Mouse (Mus musculus) MEL (cell line): ENCODE measurements around the gene Cnot4. TPM values are rescaled to one million over a fixed set of nuclear protein-coding genes. Genes with fewer than 3 reads are reported as not detected.

ENCODE experiments used
- DNase-seq: peaks from one replicate; pipeline ENCODE4 v3.0.0; 2011; ENCODE audit warnings: low read depth, low spot score
- H3K27ac ChIP-seq: 2 replicates; pipeline ENCODE4 v1.5.1; 2012; ENCODE audit warnings: low read depth, mild to moderate bottlenecking, control low read depth, low read length, moderate library complexity; ENCODE audit not compliant: control insufficient read depth
- H3K27me3 ChIP-seq, 2 experiments: fragments of 150-350 bp in 1 of 2; sonication (generic) in 1 of 2; 2 replicates each; pipeline ENCODE4 v1.6.1; 2012; ENCODE audit warnings: low read length in 2 of 2, mild to moderate bottlenecking in 2 of 2, improper control_type of control experiment in 1 of 2, moderate library complexity in 1 of 2; ENCODE audit not compliant: insufficient read depth in 2 of 2, control insufficient read depth in 1 of 2
- H3K36me3 ChIP-seq, 2 experiments: 2 replicates each; pipeline ENCODE4 v1.6.1; 2012 to 2014; ENCODE audit warnings: low read length in 2 of 2, improper control_type of control experiment in 1 of 2, inconsistent platforms in 1 of 2, mild to moderate bottlenecking in 1 of 2; ENCODE audit not compliant: insufficient read depth in 2 of 2, control insufficient read depth in 1 of 2
- H3K4me1 ChIP-seq, 2 experiments: fragments of 150-350 bp in 1 of 2; sonication (generic) in 1 of 2; 2 replicates each; pipeline ENCODE4 v1.6.1; 2012; ENCODE audit warnings: low read length in 2 of 2, improper control_type of control experiment in 1 of 2, mild to moderate bottlenecking in 1 of 2; ENCODE audit not compliant: insufficient read depth in 2 of 2, control insufficient read depth in 1 of 2
- H3K4me3 ChIP-seq, 2 experiments: fragments of 150-350 bp in 1 of 2; sonication (generic) in 1 of 2; 2 replicates each; pipeline ENCODE4 v1.5.1; 2012; ENCODE audit warnings: low read depth in 2 of 2, low read length in 2 of 2, mild to moderate bottlenecking in 2 of 2, moderate library complexity in 2 of 2, control low read depth in 1 of 2, improper control_type of control experiment in 1 of 2; ENCODE audit not compliant: control insufficient read depth in 1 of 2, insufficient read depth in 1 of 2
- H3K79me2 ChIP-seq: 2 replicates; pipeline ENCODE4 v1.6.1; 2012; ENCODE audit warnings: mild to moderate bottlenecking, low read length, moderate library complexity; ENCODE audit not compliant: control insufficient read depth, poor library complexity, insufficient read depth
- H3K9ac ChIP-seq: 2 replicates; pipeline ENCODE4 v1.6.1; 2012; ENCODE audit warnings: low read depth, mild to moderate bottlenecking, control low read depth, low read length, moderate library complexity; ENCODE audit not compliant: control insufficient read depth, poor library complexity, severe bottlenecking
- H3K9me3 ChIP-seq: fragments of 150-350 bp; sonication (generic); replicated peaks from 2 replicates; pipeline ENCODE4 v1.6.1; 2012; ENCODE audit warnings: mild to moderate bottlenecking, low read length, improper control_type of control experiment, moderate library complexity; ENCODE audit not compliant: insufficient read depth
- BHLHE40 ChIP-seq: IDR thresholded peaks from 2 replicates; pipeline ENCODE4 v1.6.1; 2012; ENCODE audit warnings: low read depth, mild to moderate bottlenecking, inconsistent platforms, low read length, improper control_type of control experiment, borderline replicate concordance
- CHD2 ChIP-seq: IDR thresholded peaks from 2 replicates; pipeline ENCODE4 v1.6.1; 2011; ENCODE audit warnings: low read length, improper control_type of control experiment
- CTCF ChIP-seq, 3 experiments: IDR thresholded peaks in 2 of 3; conservative IDR thresholded peaks in 1 of 3; 2 replicates each; pipeline ENCODE4 v1.5.1; 2011 to 2012; ENCODE audit warnings: low read length in 3 of 3, low read depth in 2 of 3, mild to moderate bottlenecking in 2 of 3, improper control_type of control experiment in 1 of 3, inconsistent platforms in 1 of 3, mixed read lengths in 1 of 3, moderate library complexity in 1 of 3; ENCODE audit not compliant: control insufficient read depth in 1 of 3, insufficient read depth in 1 of 3, poor library complexity in 1 of 3, severe bottlenecking in 1 of 3
- E2F4 ChIP-seq: IDR thresholded peaks from 2 replicates; pipeline ENCODE4 v1.6.1; 2011; ENCODE audit warnings: low read depth, low read length, improper control_type of control experiment, borderline replicate concordance
- EP300 ChIP-seq, 2 experiments: IDR thresholded peaks; 2 replicates each; pipeline ENCODE4 v1.6.1; 2011; ENCODE audit warnings: improper control_type of control experiment in 2 of 2, low read length in 2 of 2, low read depth in 1 of 2, mild to moderate bottlenecking in 1 of 2
- ETS1 ChIP-seq: IDR thresholded peaks from 2 replicates; pipeline ENCODE4 v1.6.1; 2012; ENCODE audit warnings: low read depth, mild to moderate bottlenecking, inconsistent platforms, low read length, improper control_type of control experiment, moderate library complexity
- GABPA ChIP-seq: IDR thresholded peaks from 2 replicates; pipeline ENCODE4 v1.6.1; 2012; ENCODE audit warnings: low read depth, mild to moderate bottlenecking, inconsistent platforms, low read length, improper control_type of control experiment, moderate library complexity
- GATA1 ChIP-seq: IDR thresholded peaks from 2 replicates; pipeline ENCODE4 v1.6.1; 2011; ENCODE audit warnings: low read depth, low read length, improper control_type of control experiment
- HCFC1 ChIP-seq: IDR thresholded peaks from 2 replicates; pipeline ENCODE4 v1.6.1; 2012; ENCODE audit warnings: low read depth, mild to moderate bottlenecking, inconsistent platforms, low read length, improper control_type of control experiment, moderate library complexity
- JUND ChIP-seq: IDR thresholded peaks from 2 replicates; pipeline ENCODE4 v1.6.1; 2011; ENCODE audit warnings: low read depth, mild to moderate bottlenecking, improper control_type of control experiment, low read length
- MAX ChIP-seq: IDR thresholded peaks from 2 replicates; pipeline ENCODE4 v1.6.1; 2011; ENCODE audit warnings: low read length, improper control_type of control experiment
- MAZ ChIP-seq: IDR thresholded peaks from 2 replicates; pipeline ENCODE4 v1.6.1; 2012; ENCODE audit warnings: low read depth, mild to moderate bottlenecking, inconsistent platforms, low read length, improper control_type of control experiment
- MEF2A ChIP-seq: IDR thresholded peaks from 2 replicates; pipeline ENCODE4 v1.6.1; 2014; ENCODE audit warnings: low read depth, mild to moderate bottlenecking, inconsistent platforms, low read length, improper control_type of control experiment; ENCODE audit not compliant: poor library complexity, insufficient replicate concordance, severe bottlenecking; ENCODE audit errors: extremely low read depth
- MYB ChIP-seq: IDR thresholded peaks from 2 replicates; pipeline ENCODE4 v1.6.1; 2011; ENCODE audit warnings: mild to moderate bottlenecking, low read depth, low read length, improper control_type of control experiment
- RAD21 ChIP-seq: IDR thresholded peaks from 2 replicates; pipeline ENCODE4 v1.6.1; 2011; ENCODE audit warnings: mild to moderate bottlenecking, low read depth, low read length, improper control_type of control experiment
- SIN3A ChIP-seq: IDR thresholded peaks from 2 replicates; pipeline ENCODE4 v1.6.1; 2012; ENCODE audit warnings: low read length, improper control_type of control experiment, inconsistent platforms
- TAL1 ChIP-seq: IDR thresholded peaks from 2 replicates; pipeline ENCODE4 v1.6.1; 2012; ENCODE audit warnings: mild to moderate bottlenecking, inconsistent platforms, low read length, moderate library complexity, mixed read lengths
- TBP ChIP-seq: IDR thresholded peaks from 2 replicates; pipeline ENCODE4 v1.8.0; 2011; ENCODE audit warnings: low read depth, low read length, improper control_type of control experiment
- TCF12 ChIP-seq: IDR thresholded peaks from 2 replicates; pipeline ENCODE4 v1.6.1; 2014; ENCODE audit warnings: low read depth, mild to moderate bottlenecking, inconsistent platforms, low read length, improper control_type of control experiment, moderate library complexity
- USF1 ChIP-seq: IDR thresholded peaks from 2 replicates; pipeline ENCODE4 v1.6.1; 2014; ENCODE audit warnings: low read depth, mild to moderate bottlenecking, inconsistent platforms, low read length, improper control_type of control experiment, moderate library complexity
- ZMIZ1 ChIP-seq: IDR thresholded peaks from 2 replicates; pipeline ENCODE4 v1.6.1; 2012; ENCODE audit warnings: low read depth, mild to moderate bottlenecking, inconsistent platforms, low read length, improper control_type of control experiment, moderate library complexity
- ZNF384 ChIP-seq: IDR thresholded peaks from 2 replicates; pipeline ENCODE4 v1.6.1; 2012; ENCODE audit warnings: low read depth, mild to moderate bottlenecking, inconsistent platforms, low read length, improper control_type of control experiment
- polyA plus RNA-seq, 2 experiments: library from polyadenylated mRNA; stranded (reverse) in 1 of 2; unstranded in 1 of 2; fragments of >175 nt in 1 of 2; fragments of >200 nt in 1 of 2; gene quantifications; 2 replicates each; pipeline versions ENCODE4 v1.2.1 to v1.2.4; 2012; ENCODE audit warnings: low replicate concordance in 2 of 2, low read depth in 1 of 2; ENCODE audit not compliant: insufficient read length in 2 of 2, insufficient read depth in 1 of 2, missing spikeins in 1 of 2
- total RNA-seq: library from RNA; depleted of rRNA; stranded (reverse); fragments of 300-350 nt; gene quantifications from 2 replicates; pipeline ENCODE4 v1.2.3, GENCODE M21; 2012

Cnot4 gene
- total and polyA plus RNA-seq, 3 experiments = 6.2 to 41.9 (median 13.6) TPM

DNA sequence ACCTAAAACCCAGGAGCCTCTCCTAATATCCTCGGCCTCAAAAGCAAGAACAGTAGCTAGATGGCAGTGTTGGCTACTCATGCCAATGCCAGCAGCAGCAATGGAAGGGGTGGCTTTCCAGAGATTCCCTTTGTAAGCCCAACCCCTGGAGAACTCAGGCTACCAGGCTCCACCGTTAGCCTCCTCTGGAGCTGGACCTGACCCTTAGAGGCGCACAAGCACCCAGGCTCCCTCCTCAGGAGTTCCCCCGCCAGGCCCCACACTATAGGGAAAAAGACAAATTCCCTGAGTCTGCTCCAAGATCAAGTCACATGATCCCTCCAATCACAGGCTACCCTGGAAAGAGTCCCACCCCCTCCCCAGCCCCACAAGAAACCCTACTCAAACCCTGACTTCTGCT, 134.4 kb downstream of the Cnot4 start (continued):
- 0 out of 2 replicates have a peak, but pooled peaks have one; percentile 5 for TF ChIP-seq USF1
- no peak for TF ChIP-seq ZNF384
- no peak for TF ChIP-seq CHD2
- peak in 2 of 3 experiments; percentile 25 to 49; a peak in 2 of 6 replicates for TF ChIP-seq CTCF (IDR thresholded peaks at IDR 0.05 in 2 of 3, conservative IDR thresholded peaks at IDR 0.05 in 1 of 3; ENCODE audit: control insufficient read depth in 1 of 3, insufficient read depth in 1 of 3, low read depth in 2 of 3, low read length in 3 of 3, poor library complexity in 1 of 3, severe bottlenecking in 1 of 3)
- no peak for TF ChIP-seq GABPA
- no peak for TF ChIP-seq E2F4
- TF ChIP-seq RAD21 = peak; percentile 40
- TF ChIP-seq MAZ = no peak
- no peak for TF ChIP-seq MYB
- no peak for TF ChIP-seq GATA1
- TF ChIP-seq, all 39 proteins: peak for 4

- DNase-seq = no peak
- TF ChIP-seq TBP = no peak
- TF ChIP-seq HCFC1 = no peak
- TF ChIP-seq SIN3A = no peak
- TF ChIP-seq ZMIZ1 = no peak
- TF ChIP-seq EP300 (IDR thresholded peaks at IDR 0.05; ENCODE audit: low read depth in 1 of 2, low read length in 2 of 2) = no peak
- no peak for TF ChIP-seq TCF12
- TF ChIP-seq MEF2A = no peak
- no peak for TF ChIP-seq TAL1
- no peak for TF ChIP-seq JUND
- TF ChIP-seq BHLHE40 = no peak
- no peak for TF ChIP-seq CTCF (IDR thresholded peaks at IDR 0.05 in 2 of 3, conservative IDR thresholded peaks at IDR 0.05 in 1 of 3; ENCODE audit: control insufficient read depth in 1 of 3, insufficient read depth in 1 of 3, low read depth in 2 of 3, low read length in 3 of 3, poor library complexity in 1 of 3, severe bottlenecking in 1 of 3)
- TF ChIP-seq MYB = no peak
- TF ChIP-seq MAX = no peak
- TF ChIP-seq ETS1 = no peak
- H3K4me1 ChIP-seq = no peaks in the 10 kb centered on the region
Measured at GRCm38 (mm10) chr6:34996496-34996895, 137.0 kb downstream of the Cnot4 start.

More at GRCm38 (mm10) chr6:34996496-34996895, 137.0 kb downstream of the Cnot4 start:
- Histone ChIP-seq H3K36me3 (peaks cover 0 to 3% of the 10 kb centered on the region in 2 experiments; a peak in 2 of 4 replicates), H3K27me3 (no peaks in the 10 kb centered on the region), H3K9ac (no peak overlapping the region), H3K79me2 (no peaks in the 10 kb centered on the region; the same call in 1 of the 2 replicates), H3K4me3 (no peak overlapping the region), H3K9me3 (no peaks in the 10 kb centered on the region), H3K27ac (no peak overlapping the region)
